Mouse (Mus musculus): ENCODE data around the gene Pxmp2. TPM values are rescaled to one million over a fixed set of nuclear protein-coding genes. Genes with fewer than 3 reads are reported as not detected.
A peak's percentile ranks its signal among the peaks of the same experiment; 100 is the strongest.

The Pxmp2 gene
- polyA plus RNA-seq, 1 experiment, result 33.1 TPM

DNA sequence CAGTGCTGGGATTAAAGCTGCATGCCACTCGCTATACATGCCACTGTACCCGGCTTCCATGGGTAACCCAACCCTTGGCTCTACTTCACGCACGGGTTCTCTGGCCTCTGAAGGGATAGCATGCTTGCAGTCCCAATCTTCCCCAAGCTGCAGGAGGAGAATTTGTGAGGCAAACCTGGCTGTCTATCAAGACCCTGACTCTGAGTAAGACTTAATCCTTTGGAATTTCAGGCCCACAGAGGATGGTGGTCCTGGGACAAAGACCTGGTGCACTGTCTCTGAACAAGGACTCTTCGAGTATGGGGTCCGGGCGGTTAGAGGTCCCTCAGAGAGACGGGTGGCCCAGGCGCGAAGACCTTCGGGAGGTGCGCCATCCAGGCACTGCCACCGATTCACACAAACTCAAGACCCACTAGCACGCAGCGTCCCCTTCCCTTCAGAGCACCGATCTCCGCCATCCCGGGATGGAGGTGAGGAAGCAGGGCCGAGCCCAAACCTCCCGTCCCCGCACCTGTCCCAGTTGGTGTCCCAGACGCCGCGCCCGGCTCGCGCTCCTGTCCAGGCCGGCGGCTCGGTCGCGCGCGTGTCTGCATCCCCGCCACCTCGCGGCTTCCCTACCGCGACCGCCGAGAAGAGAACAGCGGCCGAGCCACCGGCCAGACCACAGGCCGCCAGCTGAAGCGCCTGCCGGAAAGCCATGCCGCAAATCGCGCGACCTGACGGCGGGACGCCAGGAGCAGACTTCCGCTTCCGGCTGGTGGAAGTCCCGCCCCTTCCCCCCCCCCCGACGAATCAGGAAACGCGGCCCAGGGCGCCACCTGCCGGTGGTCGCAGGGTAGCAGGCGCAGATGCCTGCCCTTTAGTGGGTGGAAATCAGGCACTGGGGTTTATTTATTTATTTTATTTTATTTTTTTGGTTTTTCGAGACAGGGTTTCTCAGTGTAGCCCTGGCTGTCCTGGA is 16.6 kb downstream of the Pxmp2 start, which contains the start of gene Pgam5:
TSS of gene Pgam5 (minus strand) at position 773 of the 961 bp plus-strand sequence.
- TF ChIP-seq CTCF (IDR thresholded peaks at IDR 0.05; ENCODE audit: control insufficient read depth, insufficient read depth, low read length), result peak; percentile 75
- TF ChIP-seq POLR2A (IDR thresholded peaks at IDR 0.05; ENCODE audit: borderline replicate concordance, control insufficient read depth, low read depth, low read length), result peak; percentile 66; the same call in 1 of the 2 replicates
- Histone ChIP-seq H3K4me1 (ENCODE audit: control insufficient read depth, insufficient read depth, low read length) (no peaks in the 10 kb centered on the region; the same call in 1 of the 2 replicates), H3K4me3 (replicated peaks; ENCODE audit: control insufficient read depth, low read depth, low read length) (peak within 1 kb of the TSS; percentile 94), H3K27ac (ENCODE audit: control insufficient read depth, insufficient read depth, low read depth, low read length, poor library complexity) (peak within 1 kb of the TSS; percentile 64; the same call in 1 of the 2 replicates)
- WGBS, result 1% methylated on average over 66 of the region's 66 CpGs

DNA sequence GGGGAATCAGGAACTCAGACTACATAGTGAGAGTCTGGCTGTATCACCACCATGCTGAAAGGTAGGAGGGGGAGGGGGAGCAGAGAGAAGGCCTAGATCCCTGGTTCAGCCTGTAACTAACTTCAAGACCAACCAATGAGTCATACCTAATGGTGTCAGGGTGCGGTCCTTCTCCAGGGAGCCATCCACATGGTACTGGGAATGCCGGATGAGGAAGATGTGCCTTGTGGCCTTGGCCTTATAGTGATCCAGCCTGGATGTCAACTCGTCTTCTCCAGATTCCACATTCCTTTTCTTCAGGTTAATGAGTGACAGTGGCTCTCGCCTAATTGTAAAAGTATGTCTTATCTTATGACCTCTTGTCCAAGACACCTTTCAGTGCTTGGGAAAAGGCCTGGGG is 19.0 kb downstream of the Pxmp2 start:
- TF ChIP-seq CTCF (IDR thresholded peaks at IDR 0.05; ENCODE audit: control insufficient read depth, insufficient read depth, low read length) (no peak), POLR2A (IDR thresholded peaks at IDR 0.05; ENCODE audit: borderline replicate concordance, control insufficient read depth, low read depth, low read length) (no peak)
- Histone ChIP-seq H3K27ac (ENCODE audit: control insufficient read depth, insufficient read depth, low read depth, low read length, poor library complexity) (no peak overlapping the region), H3K4me3 (replicated peaks; ENCODE audit: control insufficient read depth, low read depth, low read length) (no peak overlapping the region), H3K4me1 (ENCODE audit: control insufficient read depth, insufficient read depth, low read length) (no peaks in the 10 kb centered on the region; the same call in 1 of the 2 replicates)
- WGBS, result 90% methylated on average over 4 of the region's 4 CpGs

DNA sequence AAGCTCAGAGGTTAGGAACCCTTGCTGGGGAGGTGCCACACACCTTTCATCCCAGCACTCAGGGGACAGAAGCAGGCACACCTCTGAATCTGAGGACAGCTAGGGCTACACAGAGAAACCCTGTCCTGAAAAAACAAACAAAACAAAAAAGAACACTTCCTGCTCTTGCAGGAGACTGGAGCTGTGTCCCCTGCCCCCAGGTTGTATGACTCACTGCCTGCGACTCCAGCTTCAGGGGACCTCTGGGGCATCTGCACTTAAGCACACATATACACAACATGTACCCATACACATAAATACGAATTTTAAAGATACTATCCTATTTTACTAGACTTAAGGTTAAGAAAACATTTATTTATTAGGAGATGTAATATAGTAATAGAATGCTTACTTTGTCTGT is 41.9 kb downstream of the Pxmp2 start:
- H3K27ac ChIP-seq (ENCODE audit: control insufficient read depth, insufficient read depth, low read depth, low read length, poor library complexity), result no peak overlapping the region
- 84% methylated on average over 2 of the region's 2 CpGs for WGBS
- no peaks in the 10 kb centered on the region for H3K4me1 ChIP-seq (ENCODE audit: control insufficient read depth, insufficient read depth, low read length)
- H3K4me3 ChIP-seq (replicated peaks; ENCODE audit: control insufficient read depth, low read depth, low read length), result no peak overlapping the region
- TF ChIP-seq POLR2A (IDR thresholded peaks at IDR 0.05; ENCODE audit: borderline replicate concordance, control insufficient read depth, low read depth, low read length) (no peak), CTCF (IDR thresholded peaks at IDR 0.05; ENCODE audit: control insufficient read depth, insufficient read depth, low read length) (no peak)

DNA sequence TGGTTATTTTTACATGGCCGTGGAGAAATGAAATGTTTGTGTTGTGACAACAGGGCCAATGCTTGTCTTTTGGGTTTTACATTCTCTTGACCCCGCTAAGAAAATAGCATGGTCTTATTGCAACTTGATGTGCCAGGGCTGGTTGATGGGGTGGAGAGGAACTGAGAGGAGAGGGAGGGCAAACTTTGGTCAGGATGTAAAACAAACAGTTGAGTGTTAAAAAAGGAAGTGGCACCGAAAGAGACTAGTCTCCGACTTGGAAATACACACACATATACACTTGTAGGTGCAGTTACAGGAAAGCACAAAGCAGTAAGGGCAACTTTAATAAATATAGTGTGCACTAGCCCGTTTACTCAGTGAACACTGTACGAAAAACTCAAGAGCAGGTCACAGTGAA is 53.6 kb downstream of the Pxmp2 start:
- Histone ChIP-seq H3K4me1 (ENCODE audit: control insufficient read depth, insufficient read depth, low read length) (peaks cover 1% of the 10 kb centered on the region; the same call in 1 of the 2 replicates), H3K27ac (ENCODE audit: control insufficient read depth, insufficient read depth, low read depth, low read length, poor library complexity) (no peak overlapping the region; the same call in 1 of the 2 replicates), H3K4me3 (replicated peaks; ENCODE audit: control insufficient read depth, low read depth, low read length) (peak overlapping the region; percentile 52)
- 10% methylated on average over 6 of the region's 6 CpGs for WGBS
- TF ChIP-seq CTCF (IDR thresholded peaks at IDR 0.05; ENCODE audit: control insufficient read depth, insufficient read depth, low read length) (no peak), POLR2A (IDR thresholded peaks at IDR 0.05; ENCODE audit: borderline replicate concordance, control insufficient read depth, low read depth, low read length) (no peak)

DNA sequence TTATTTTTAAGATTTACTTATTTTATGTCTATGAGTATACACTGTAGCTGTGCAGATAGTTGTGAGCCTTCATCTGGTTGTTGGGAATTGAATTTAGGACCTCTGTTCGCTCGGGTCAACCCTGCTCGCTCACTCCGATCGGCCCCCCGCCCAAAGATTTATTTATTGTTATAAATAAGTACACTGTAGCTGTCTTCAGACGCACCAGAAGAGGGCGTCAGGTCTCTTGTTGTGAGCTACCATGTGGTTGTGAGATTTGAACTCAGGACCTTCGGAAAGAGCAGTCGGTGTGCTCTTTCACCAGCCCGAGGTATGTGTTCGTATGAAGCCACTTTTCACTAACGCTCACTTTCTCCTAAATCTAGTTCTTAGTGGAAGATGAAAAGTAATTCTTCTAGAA is 54.3 kb downstream of the Pxmp2 start:
- Histone ChIP-seq H3K27ac (ENCODE audit: control insufficient read depth, insufficient read depth, low read depth, low read length, poor library complexity) (no peak overlapping the region), H3K4me3 (replicated peaks; ENCODE audit: control insufficient read depth, low read depth, low read length) (peak overlapping the region; percentile 69), H3K4me1 (ENCODE audit: control insufficient read depth, insufficient read depth, low read length) (peaks cover 1% of the 10 kb centered on the region; the same call in 1 of the 2 replicates)
- WGBS, result 32% methylated on average over 13 of the region's 13 CpGs
- TF ChIP-seq CTCF (IDR thresholded peaks at IDR 0.05; ENCODE audit: control insufficient read depth, insufficient read depth, low read length), result no peak
- TF ChIP-seq POLR2A (IDR thresholded peaks at IDR 0.05; ENCODE audit: borderline replicate concordance, control insufficient read depth, low read depth, low read length), result no peak

DNA sequence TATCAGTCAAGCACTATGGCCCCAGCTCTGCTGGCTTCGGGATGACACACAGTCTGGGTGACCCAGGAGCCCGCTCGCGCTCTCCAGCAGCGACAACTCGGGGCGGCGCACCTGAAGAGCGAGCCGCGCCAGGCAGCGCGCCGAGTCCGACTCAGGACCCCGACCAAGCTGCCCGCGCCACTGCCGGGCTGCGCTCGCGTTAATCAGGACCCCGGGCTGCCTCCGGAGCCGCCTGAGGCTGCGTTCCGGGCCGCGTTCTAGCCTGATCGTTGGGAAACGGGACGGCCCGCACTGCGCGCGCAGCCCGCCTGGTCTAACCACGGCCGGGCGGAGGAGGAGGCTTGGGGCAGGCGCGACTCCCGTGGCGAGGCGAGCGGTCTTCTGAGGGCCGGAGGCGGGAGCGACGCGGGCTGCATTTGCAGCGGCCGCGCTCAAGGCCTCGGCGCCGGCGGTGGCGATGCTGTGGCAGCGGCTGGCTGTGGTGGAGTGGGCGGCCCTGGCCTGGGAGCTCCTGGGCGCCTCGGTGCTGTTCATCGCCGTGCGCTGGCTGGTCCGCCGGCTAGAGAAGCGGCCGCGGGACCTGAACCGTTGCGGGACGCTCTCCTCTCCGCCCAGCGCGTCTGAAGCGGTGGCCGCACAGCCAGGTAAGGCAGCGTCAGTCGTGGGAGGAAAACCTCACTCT is 55.1 kb downstream of the Pxmp2 start, which contains the start of gene Ankle2:
TSS of gene Ankle2 (plus strand) at position 225 of the 682 bp plus-strand sequence.
- peak within 1 kb of the TSS; percentile 100 for H3K4me3 ChIP-seq (replicated peaks; ENCODE audit: control insufficient read depth, low read depth, low read length)
- peak within 1 kb of the TSS; percentile 100 for H3K27ac ChIP-seq (ENCODE audit: control insufficient read depth, insufficient read depth, low read depth, low read length, poor library complexity)
- TF ChIP-seq CTCF (IDR thresholded peaks at IDR 0.05; ENCODE audit: control insufficient read depth, insufficient read depth, low read length), result no peak
- peak; percentile 69; the same call in 1 of the 2 replicates for TF ChIP-seq POLR2A (IDR thresholded peaks at IDR 0.05; ENCODE audit: borderline replicate concordance, control insufficient read depth, low read depth, low read length)
- peaks cover 1% of the 10 kb centered on the region; the same call in 1 of the 2 replicates for H3K4me1 ChIP-seq (ENCODE audit: control insufficient read depth, insufficient read depth, low read length)
- under 1% methylated on average over 81 of the region's 81 CpGs for WGBS

DNA sequence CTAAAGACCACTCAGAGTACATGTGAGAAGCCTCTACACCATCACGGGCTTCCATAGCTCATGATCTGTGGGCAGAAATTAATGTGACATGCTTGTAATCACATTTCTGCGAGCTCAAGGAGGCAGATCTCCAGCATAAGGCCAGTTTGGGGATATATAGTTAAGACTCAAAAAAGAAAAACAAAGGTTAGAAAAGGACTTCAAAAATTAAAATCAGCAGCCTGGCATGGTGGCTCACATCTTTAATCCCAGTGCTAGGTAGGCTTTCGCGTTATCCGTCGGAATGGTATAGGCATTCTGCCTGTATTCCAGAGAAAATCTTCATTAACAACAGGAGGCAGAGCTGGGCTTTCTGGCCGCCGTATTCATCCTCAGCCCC is 55.6 kb downstream of the Pxmp2 start:
- peak overlapping the region; percentile 100 for H3K27ac ChIP-seq (ENCODE audit: control insufficient read depth, insufficient read depth, low read depth, low read length, poor library complexity)
- TF ChIP-seq CTCF (IDR thresholded peaks at IDR 0.05; ENCODE audit: control insufficient read depth, insufficient read depth, low read length) (no peak), POLR2A (IDR thresholded peaks at IDR 0.05; ENCODE audit: borderline replicate concordance, control insufficient read depth, low read depth, low read length) (no peak)
- 4% methylated on average over 8 of the region's 8 CpGs for WGBS
- H3K4me3 ChIP-seq (replicated peaks; ENCODE audit: control insufficient read depth, low read depth, low read length), result peak overlapping the region; percentile 82
- H3K4me1 ChIP-seq (ENCODE audit: control insufficient read depth, insufficient read depth, low read length), result peaks cover 1% of the 10 kb centered on the region; the same call in 1 of the 2 replicates

Data from bone marrow, adult 2 months (tissue).